Mouse (Mus musculus) heart, embryonic 16.5 days (tissue): ENCODE results near the gene Zfp873. TPM values are rescaled to one million over a fixed set of nuclear protein-coding genes. Genes with fewer than 3 reads are reported as not detected.
"Not testable (repeated sequence)": the region's sequence is repeated elsewhere in the genome, so short reads cannot be mapped to it uniquely, and the experiment has no call there.

ENCODE experiments used
- ATAC-seq: fragments of 200-750 bp; cut with Nextera tagmentation; replicated peaks from 2 replicates; pipeline ENCODE4 v1.8.0; 2017; ENCODE audit warnings: moderate number of reproducible peaks; ENCODE audit not compliant: insufficient read depth, low FRiP score; ENCODE audit errors: extremely low read depth
- H3K27ac ChIP-seq: fragments of 300-500 bp; sonication (generic); 2 replicates; pipeline ENCODE4 v1.5.1; 2014; ENCODE audit warnings: mild to moderate bottlenecking, low read length, control low read depth, moderate library complexity
- H3K27me3 ChIP-seq: fragments of 300-500 bp; sonication (generic); 2 replicates; pipeline ENCODE4 v1.6.1; 2014; ENCODE audit warnings: low read length, mixed read lengths; ENCODE audit not compliant: control insufficient read depth, insufficient read depth
- H3K36me3 ChIP-seq: fragments of 300-500 bp; sonication (generic); 2 replicates; pipeline ENCODE4 v1.6.1; 2014; ENCODE audit not compliant: control insufficient read depth, insufficient read depth
- H3K4me1 ChIP-seq: fragments of 300-500 bp; sonication (generic); 2 replicates; pipeline ENCODE4 v1.6.1; 2014; ENCODE audit warnings: low read length, mixed read lengths; ENCODE audit not compliant: control insufficient read depth, insufficient read depth
- H3K4me2 ChIP-seq: fragments of 300-500 bp; sonication (generic); 2 replicates; pipeline ENCODE4 v1.6.1; 2014; ENCODE audit warnings: low read depth, mild to moderate bottlenecking, control low read depth, low read length
- H3K4me3 ChIP-seq: fragments of 300-500 bp; sonication (generic); 2 replicates; pipeline ENCODE4 v1.5.1; 2014; ENCODE audit warnings: mild to moderate bottlenecking, control low read depth, low read length
- H3K9ac ChIP-seq: fragments of 300-500 bp; sonication (generic); 2 replicates; pipeline ENCODE4 v1.6.1; 2014; ENCODE audit warnings: low read length, control low read depth
- H3K9me3 ChIP-seq: fragments of 300-500 bp; sonication (generic); replicated peaks from 2 replicates; pipeline ENCODE4 v1.6.1; 2016; ENCODE audit warnings: low read length; ENCODE audit not compliant: control insufficient read depth
- WGBS: fragments of 180-500 bp; shearing (Covaris S2); extraction: QIAGEN DNeasy Blood & Tissue Kit; methylation state at CpG from one replicate; pipeline ENCODE4 v1.1.7; 2014; 5-methylcytosine and 5-hydroxymethylcytosine counted together
- polyA plus RNA-seq: library from polyadenylated mRNA; unstranded; fragments of >200 nt; fragmentation: Nextera tagmentation; extraction: Ambion mirVana; gene quantifications from 2 replicates; pipeline ENCODE4 v1.2.1, GENCODE M21; 2015

Zfp873 gene
- polyA plus RNA-seq, result 11.5 and 11.9 TPM in 2 replicates

- peak within 1 kb of the TSS; percentile 87 for H3K4me3 ChIP-seq
- H3K4me2 ChIP-seq, result peak within 1 kb of the TSS; percentile 82
- no peaks in the 10 kb centered on the region for H3K27me3 ChIP-seq
- H3K27ac ChIP-seq, result peak within 1 kb of the TSS; percentile 98
- peak; percentile 100 for ATAC-seq
- peaks cover 13% of the 10 kb centered on the region for H3K36me3 ChIP-seq
- H3K9ac ChIP-seq, result peak within 1 kb of the TSS; percentile 95
- WGBS, result 10% methylated on average over 35 of the region's 35 CpGs
- H3K9me3 ChIP-seq, result peaks cover 37% of the 10 kb centered on the region
- H3K4me1 ChIP-seq, result peaks cover 6% of the 10 kb centered on the region
Measured at GRCm38 (mm10) chr10:82047597-82048459, at the start of gene Zfp873. Gene Zfp873, plus strand, starts transcription at chr10:82048123.

GRCm38 (mm10) chr10:82003209-82003608, 44.7 kb upstream of the Zfp873 start:
- not testable (repeated sequence) for H3K27ac ChIP-seq, H3K9me3 ChIP-seq, ATAC-seq, H3K36me3 ChIP-seq, H3K27me3 ChIP-seq, H3K4me3 ChIP-seq, H3K9ac ChIP-seq, H3K4me1 ChIP-seq, H3K4me2 ChIP-seq
- 83% methylated on average over 1 of the region's 1 CpGs for WGBS

GRCm38 (mm10) chr10:82004822-82005221, 43.1 kb upstream of the Zfp873 start:
- WGBS, result 45% methylated on average over 1 of the region's 2 CpGs
- H3K4me2 ChIP-seq, H3K9ac ChIP-seq, H3K36me3 ChIP-seq, ATAC-seq, H3K4me3 ChIP-seq, H3K27me3 ChIP-seq, H3K27ac ChIP-seq, H3K4me1 ChIP-seq: not testable (repeated sequence)
- peaks cover 15% of the 10 kb centered on the region for H3K9me3 ChIP-seq

GRCm38 (mm10) chr10:82042191-82042590, 5.7 kb upstream of the Zfp873 start:
- no peaks in the 10 kb centered on the region for H3K36me3 ChIP-seq
- H3K27ac ChIP-seq, result no peak overlapping the region
- no peak overlapping the region for H3K9ac ChIP-seq
- peaks cover 9% of the 10 kb centered on the region for H3K9me3 ChIP-seq
- WGBS, result 62% methylated on average over 2 of the region's 2 CpGs
- H3K4me3 ChIP-seq, result no peak overlapping the region
- no peak overlapping the region for H3K4me2 ChIP-seq
- H3K27me3 ChIP-seq, result no peaks in the 10 kb centered on the region
- no peak for ATAC-seq
- H3K4me1 ChIP-seq, result peaks cover 2% of the 10 kb centered on the region

- H3K36me3 ChIP-seq, result peaks cover 6% of the 10 kb centered on the region; the same call in 1 of the 2 replicates
- peaks cover 6% of the 10 kb centered on the region for H3K4me1 ChIP-seq
- no peak overlapping the region for H3K4me3 ChIP-seq
- no peak overlapping the region for H3K27ac ChIP-seq
- H3K9me3 ChIP-seq, result peaks cover 26% of the 10 kb centered on the region
- no peak overlapping the region for H3K9ac ChIP-seq
- H3K27me3 ChIP-seq, result no peaks in the 10 kb centered on the region
- no peak for ATAC-seq
- WGBS, result 78% methylated on average over 3 of the region's 3 CpGs
- H3K4me2 ChIP-seq, result no peak overlapping the region
Measured at GRCm38 (mm10) chr10:82046603-82047002, 1.3 kb upstream of the Zfp873 start.

GRCm38 (mm10) chr10:82048460-82048804, 509 bp downstream of the Zfp873 start:
- H3K9me3 ChIP-seq, result peaks cover 40% of the 10 kb centered on the region
- peak; percentile 4; the same call in 1 of the 2 replicates for ATAC-seq
- peak overlapping the region; percentile 98 for H3K27ac ChIP-seq

GRCm38 (mm10) chr10:82082728-82083621, 35.1 kb downstream of the Zfp873 start, which contains the start of gene BC024063:
Gene BC024063, plus strand, starts transcription at chr10:82083353.
- not testable (repeated sequence) for H3K27me3 ChIP-seq, H3K36me3 ChIP-seq, H3K4me1 ChIP-seq, H3K9me3 ChIP-seq
- peak; percentile 95 for ATAC-seq
- Histone ChIP-seq H3K9ac (peak within 1 kb of the TSS; percentile 69), H3K4me2 (peak within 1 kb of the TSS; percentile 59), H3K4me3 (peak within 1 kb of the TSS; percentile 62), H3K27ac (peak within 1 kb of the TSS; percentile 74)
- 19% methylated on average over 42 of the region's 42 CpGs for WGBS

More at GRCm38 (mm10) chr10:82048460-82048804, 509 bp downstream of the Zfp873 start:
- Histone ChIP-seq H3K4me2 (peak overlapping the region; percentile 82), H3K9ac (peak overlapping the region; percentile 95), H3K36me3 (peaks cover 17% of the 10 kb centered on the region), H3K4me3 (peak overlapping the region; percentile 87)
- H3K4me1 ChIP-seq, H3K27me3 ChIP-seq: not testable (repeated sequence)
- 26% methylated on average over 10 of the region's 10 CpGs for WGBS

- not testable (repeated sequence) for H3K9me3 ChIP-seq, H3K36me3 ChIP-seq, H3K27me3 ChIP-seq, H3K4me1 ChIP-seq, ATAC-seq
- Histone ChIP-seq H3K4me2 (peak overlapping the region; percentile 59), H3K9ac (peak overlapping the region; percentile 69), H3K4me3 (peak overlapping the region; percentile 62), H3K27ac (peak overlapping the region; percentile 74)
- 14% methylated on average over 14 of the region's 14 CpGs for WGBS
Measured at GRCm38 (mm10) chr10:82083622-82083971, 35.7 kb downstream of the Zfp873 start.
